Mouse (Mus musculus): Measurements from ENCODE around the gene Gpx1.
"Not testable (repeated sequence)": the region's sequence is repeated elsewhere in the genome, so short reads cannot be mapped to it uniquely, and the experiment has no call there.

Gene Gpx1

DNA sequence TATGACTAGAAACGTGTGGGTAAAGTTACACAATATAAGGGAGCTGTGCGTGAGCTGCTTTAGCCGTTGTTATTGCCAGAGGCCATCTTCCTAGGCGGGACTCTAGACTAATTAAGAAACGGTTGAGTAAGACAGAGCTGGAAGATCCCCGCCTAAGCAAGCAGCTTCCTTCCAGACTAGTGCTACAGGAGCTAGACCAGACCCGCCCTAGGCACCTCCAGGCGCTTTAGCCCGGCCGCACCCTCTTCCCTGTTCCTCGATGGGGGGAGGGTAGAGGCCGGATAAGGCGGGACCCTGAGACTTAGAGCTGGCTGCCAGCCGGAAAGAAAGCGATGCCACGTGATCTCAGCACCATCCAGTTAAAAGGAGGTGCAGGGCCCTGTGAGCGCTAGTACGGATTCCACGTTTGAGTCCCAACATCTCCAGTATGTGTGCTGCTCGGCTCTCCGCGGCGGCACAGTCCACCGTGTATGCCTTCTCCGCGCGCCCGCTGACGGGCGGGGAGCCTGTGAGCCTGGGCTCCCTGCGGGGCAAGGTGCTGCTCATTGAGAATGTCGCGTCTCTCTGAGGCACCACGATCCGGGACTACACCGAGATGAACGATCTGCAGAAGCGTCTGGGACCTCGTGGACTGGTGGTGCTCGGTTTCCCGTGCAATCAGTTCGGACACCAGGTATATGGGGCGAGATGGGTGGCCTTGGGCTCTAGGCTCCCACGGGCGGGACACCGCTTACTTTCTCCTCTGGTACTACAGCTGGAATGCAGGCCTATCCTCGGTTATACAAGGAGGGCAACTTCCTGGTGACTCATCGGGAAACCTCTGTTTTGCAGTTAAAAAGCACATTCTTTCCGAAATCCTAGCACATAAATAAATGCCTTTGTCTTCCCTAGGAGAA lies at the start of gene Gpx1:
Gene Gpx1, plus strand, starts transcription at position 18 of the 896 bp plus-strand sequence.
- in situ Hi-C loops (cut with MboI; ENCODE audit: unreplicated experiment in 2 of 2), result loop anchor here in 1 of 2 experiments (25.0 kb wide), 1 partner anchor 1002 kb away; the partner anchor contains the start of genes 6430571L13Rik and Hemk1

DNA sequence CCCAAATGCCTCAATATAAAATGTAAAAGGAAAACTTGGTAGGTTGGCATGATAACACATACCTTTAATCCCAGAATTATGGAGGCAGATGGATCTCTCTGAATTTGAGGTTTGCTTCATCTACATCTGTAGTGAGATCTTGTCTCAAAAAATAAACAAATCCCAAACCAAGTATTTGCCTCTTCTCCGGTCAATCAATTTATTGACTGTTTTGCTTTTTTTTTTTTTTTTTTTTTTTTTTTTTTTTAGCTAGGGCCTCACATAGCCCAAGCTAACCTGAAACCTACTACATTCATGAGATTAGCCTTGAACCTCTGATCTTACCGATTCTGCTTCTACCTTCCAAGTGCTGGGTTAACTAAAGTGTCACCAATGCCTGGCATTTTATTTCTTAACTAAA lies 49.4 kb upstream of the Gpx1 start:
- in situ Hi-C loops (cut with MboI; ENCODE audit: unreplicated experiment in 2 of 2), result no loop called here

DNA sequence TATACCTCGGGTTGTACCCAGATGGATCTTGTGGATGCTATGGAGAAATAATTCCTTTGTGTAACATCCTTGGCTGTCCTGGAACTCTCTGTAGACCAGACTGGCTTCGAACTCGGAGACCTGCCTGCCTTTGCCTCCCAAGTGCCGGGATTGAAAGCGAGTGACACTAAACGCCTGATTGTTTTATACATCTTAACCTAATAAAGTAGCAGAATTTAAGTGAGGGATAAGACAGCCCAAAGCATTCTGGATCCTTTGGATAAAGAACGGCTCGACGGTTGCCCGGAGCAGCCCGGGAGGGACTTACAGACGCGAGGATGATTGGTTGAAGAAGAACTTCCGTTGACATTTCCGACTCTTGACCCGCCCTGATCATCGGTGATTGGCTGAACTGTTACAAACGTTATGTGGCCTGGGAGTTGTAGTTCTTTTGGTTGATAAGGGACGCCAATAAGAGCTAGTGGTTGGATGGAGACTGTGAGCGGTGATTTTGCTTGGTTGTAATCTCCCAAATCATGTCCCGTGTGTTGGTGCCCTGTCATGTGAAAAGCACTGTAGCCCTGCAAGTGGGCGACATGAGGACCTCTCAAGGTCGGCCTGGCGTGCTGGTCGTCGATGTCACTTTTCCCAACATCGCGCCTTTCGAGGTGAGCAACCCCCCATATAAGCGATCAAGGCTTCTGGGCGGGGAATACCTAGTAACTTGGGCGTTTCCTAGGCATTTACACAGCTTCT lies 48.5 kb upstream of the Gpx1 start, which contains the start of gene Nicn1:
Gene Nicn1, plus strand, starts transcription at position 414 of the 735 bp plus-strand sequence.
- in situ Hi-C loops (cut with MboI; ENCODE audit: unreplicated experiment in 2 of 2), result no loop called here

- in situ Hi-C loops (cut with MboI; ENCODE audit: unreplicated experiment in 2 of 2), result no loop called here
These were observed 47.9 kb upstream of the Gpx1 start for GRCm38 (mm10) chr9:108290773-108291172.

GRCm38 (mm10) chr9:108296453-108297355 lies 42.0 kb upstream of the Gpx1 start, which contains the start of gene Amt:
Gene Amt, plus strand, starts transcription at chr9:108296853.
- in situ Hi-C loops (cut with MboI; ENCODE audit: unreplicated experiment in 2 of 2), result no loop called here

DNA sequence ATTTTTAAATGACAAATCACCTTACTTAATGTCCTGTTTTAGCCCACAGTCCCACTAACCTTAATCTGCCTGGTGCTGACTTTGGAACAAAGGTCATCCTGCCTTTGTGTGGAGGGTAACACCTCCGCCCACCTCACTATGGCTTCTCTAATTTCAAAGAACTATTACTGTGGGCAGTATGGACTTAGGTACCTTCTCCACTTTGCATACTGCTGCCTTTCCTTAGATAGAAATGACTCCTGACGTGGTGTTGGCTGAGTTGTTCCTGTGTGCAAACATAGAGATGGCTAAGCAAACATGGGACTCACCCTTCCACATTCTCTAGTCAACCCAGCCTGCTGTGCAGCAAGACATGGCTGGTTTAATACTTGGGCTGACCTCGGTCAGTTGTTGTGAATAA lies 36.9 kb upstream of the Gpx1 start:
- in situ Hi-C loops (cut with MboI; ENCODE audit: unreplicated experiment in 2 of 2), result no loop called here

DNA sequence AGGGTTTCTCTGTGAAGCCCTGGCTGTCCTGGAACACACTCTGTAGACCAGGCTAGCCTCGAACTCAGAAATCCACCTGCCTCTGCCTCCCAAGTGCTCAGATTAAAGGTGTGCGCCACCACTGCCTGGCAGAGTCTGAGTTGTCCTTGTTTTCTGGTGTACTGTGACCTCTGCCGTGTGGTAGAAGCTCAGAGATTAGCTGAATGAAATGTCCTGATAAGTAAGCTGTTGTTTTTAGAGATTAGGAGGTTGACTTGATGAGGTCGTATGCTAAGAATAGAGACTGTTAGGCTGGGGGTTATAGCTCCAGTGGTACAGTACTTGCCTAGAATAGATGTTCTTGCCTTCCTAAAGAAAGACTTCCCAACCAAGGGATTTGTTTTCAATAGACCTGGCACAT lies 34.0 kb upstream of the Gpx1 start:
- in situ Hi-C loops (cut with MboI; ENCODE audit: unreplicated experiment in 2 of 2), result loop anchor here (5.0 kb wide), 2 partner anchors 38 to 43 kb away; partner anchors contain the start of gene Usp4 (in 1 of the 2)

DNA sequence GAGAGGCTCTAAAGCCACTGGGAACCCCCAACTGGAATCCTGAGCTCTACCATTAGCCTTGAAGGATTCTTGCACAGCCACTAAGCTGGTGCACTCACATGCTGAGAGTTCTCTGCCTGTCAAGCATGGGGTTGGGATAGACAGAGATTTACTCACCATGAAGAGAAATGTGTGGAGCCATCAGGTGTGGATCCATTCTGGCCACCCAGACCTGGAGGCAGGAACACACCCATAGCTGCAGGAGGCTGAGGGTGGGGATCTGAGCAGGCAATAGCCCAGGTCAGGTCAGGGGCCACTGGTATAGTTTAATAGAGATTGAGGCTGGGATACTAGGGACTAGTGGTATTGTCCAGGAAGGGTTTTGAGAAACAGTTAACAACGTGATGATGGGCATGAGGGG lies 33.5 kb upstream of the Gpx1 start:
- in situ Hi-C loops (cut with MboI; ENCODE audit: unreplicated experiment in 2 of 2), result loop anchor here (5.0 kb wide), 2 partner anchors 37 to 42 kb away; partner anchors contain the start of gene Usp4 (in 1 of the 2)

DNA sequence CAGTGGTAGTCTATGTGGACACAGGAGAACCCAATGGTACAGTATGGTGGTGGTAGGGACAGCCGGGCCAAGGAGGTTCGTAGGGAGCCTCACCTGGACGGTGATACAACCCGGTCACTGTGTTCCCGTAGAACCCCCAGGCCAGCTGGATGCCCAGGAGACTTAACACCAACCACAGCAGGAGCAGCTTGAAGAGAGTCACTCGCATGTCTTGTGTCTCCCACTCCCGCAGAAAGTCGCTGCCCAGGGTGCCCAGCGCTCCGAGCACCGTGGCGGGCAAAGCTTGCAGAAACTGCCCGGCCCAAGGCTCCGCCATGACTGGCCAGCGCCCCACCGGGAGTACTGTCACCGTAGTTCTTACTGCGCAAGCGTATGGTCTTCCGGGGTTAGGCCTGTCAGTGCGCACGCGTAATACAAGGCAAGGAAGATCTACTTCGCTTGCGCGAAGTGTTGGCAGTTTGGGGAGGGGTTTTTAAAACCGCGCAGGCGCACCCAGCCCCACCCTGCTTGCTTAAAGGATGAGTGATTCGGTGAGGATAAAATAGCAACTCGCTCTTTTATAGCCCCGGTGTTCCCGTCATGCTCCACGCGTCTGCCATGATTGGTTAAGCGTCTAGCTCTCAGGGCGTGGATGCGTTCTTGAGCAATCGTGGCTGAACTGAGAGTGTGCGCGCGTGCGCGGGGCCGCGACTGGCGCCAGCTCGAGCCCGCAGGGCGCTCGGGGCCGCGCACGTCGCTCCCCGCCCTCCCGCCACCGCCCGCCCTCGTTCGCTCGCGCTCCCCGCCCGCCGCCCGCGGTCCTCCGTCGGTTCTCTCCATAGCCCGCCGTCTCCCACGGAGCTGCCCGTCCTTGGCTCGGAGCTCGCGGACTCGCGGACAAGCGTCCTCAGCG lies 32.8 kb upstream of the Gpx1 start, which contains the start of the genes Rhoa and Tcta:
Gene Rhoa, plus strand, starts transcription at position 501 of the 892 bp plus-strand sequence.
Gene Tcta, minus strand, starts transcription at position 532 of the 892 bp plus-strand sequence.
- in situ Hi-C loops (cut with MboI; ENCODE audit: unreplicated experiment in 2 of 2), result loop anchor here (5.0 kb wide), 2 partner anchors 36 to 41 kb away; partner anchors contain the start of gene Usp4 (in 1 of the 2)

- in situ Hi-C loops (cut with MboI; ENCODE audit: unreplicated experiment in 2 of 2), result loop anchor here (5.0 kb wide), 2 partner anchors 36 to 41 kb away; partner anchors contain the start of gene Usp4 (in 1 of the 2)
These were observed 32.1 kb upstream of the Gpx1 start for GRCm38 (mm10) chr9:108306571-108306980.

DNA sequence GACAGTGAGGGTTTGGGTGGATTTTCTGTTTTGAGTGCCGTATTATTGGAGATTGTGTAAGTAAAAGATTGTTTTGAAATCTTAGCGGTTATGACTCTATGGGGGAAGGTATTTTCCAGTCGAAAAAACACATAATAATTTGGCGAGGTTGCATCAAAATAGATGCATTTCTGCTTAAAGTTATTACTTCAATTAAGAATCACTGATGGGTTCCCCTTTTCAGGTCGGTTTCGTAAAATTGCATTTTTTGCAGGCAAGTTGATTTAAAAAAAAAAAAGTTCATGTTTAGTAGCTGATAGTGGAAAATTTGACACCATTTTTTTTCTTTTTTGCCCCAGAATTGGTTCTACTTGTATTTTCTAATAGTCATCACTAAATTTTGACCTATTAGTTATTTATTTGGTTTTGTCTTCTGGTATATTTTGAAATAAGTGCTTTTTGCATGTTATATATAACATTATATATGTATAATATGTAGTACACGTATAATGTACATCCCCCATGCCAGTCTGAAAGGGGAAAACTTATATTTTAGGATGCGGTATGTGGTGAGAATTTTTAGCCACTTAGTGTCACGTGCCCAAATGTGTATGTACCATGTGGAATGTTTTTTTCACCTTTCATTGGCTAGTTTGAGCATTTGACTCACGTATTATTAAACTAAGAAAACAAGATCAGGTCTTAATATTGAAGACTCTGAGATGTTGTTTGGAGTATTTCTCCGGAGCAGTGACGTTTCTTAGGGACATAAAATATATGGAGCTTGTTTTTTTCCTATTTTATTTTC lies 31.5 kb upstream of the Gpx1 start:
- in situ Hi-C loops (cut with MboI; ENCODE audit: unreplicated experiment in 2 of 2), result loop anchor here (5.0 kb wide), 2 partner anchors 35 to 40 kb away; partner anchors contain the start of gene Usp4 (in 1 of the 2)

- in situ Hi-C loops (cut with MboI; ENCODE audit: unreplicated experiment in 2 of 2), result loop anchor here (5.0 kb wide), 2 partner anchors 34 to 39 kb away; partner anchors contain the start of gene Usp4 (in 1 of the 2)
These were observed 30.6 kb upstream of the Gpx1 start for GRCm38 (mm10) chr9:108308141-108308540.

GRCm38 (mm10) chr9:108317572-108317971 lies 21.1 kb upstream of the Gpx1 start:
- in situ Hi-C loops (cut with MboI; ENCODE audit: unreplicated experiment in 2 of 2), result no loop called here

- in situ Hi-C loops (cut with MboI; ENCODE audit: unreplicated experiment in 2 of 2), result no loop called here
These were observed 20.2 kb upstream of the Gpx1 start for GRCm38 (mm10) chr9:108318462-108318861.

DNA sequence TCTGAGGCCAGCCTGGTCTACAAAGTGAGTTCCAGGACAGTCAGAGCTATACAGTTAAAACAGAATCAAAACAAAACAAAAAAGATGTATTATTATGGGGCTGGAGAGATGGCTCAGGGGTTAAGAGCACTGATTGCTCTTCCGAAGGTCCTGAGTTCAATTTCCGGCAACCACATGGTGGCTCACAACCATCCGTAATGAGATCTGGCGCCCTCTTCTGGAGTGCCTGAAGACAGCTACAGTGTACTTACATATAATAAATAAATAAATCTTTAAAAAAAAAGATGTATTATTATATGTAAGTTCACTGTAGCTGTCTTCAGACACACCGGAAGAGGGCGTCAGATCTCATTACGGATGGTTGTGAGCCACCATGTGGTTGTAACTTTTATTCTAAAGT lies 16.6 kb upstream of the Gpx1 start:
- in situ Hi-C loops (cut with MboI; ENCODE audit: unreplicated experiment in 2 of 2), result not testable (repeated sequence)

DNA sequence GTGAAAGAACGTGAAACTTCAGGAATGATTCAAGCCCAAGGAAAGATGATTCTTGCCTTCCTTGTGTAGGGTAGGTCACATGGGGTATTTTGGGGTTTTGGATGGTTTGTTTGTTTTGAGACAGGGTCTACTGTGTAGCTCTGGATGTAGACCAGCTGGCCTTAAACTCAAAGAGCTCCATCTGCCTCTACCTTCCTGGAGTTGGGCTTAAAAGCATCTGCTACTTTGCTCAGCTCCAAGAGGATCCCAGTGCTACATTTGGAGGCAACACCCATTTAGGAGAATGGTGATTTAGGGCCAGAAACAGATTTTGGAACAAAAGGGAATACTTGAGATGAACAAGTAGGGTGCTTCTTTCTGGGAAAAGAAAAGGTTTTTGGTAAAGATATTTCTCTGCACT lies 13.9 kb upstream of the Gpx1 start:
- in situ Hi-C loops (cut with MboI; ENCODE audit: unreplicated experiment in 2 of 2), result loop anchor here in 1 of 2 experiments (25.0 kb wide), 1 partner anchor 987 kb away; the partner anchor contains the start of genes 6430571L13Rik and Hemk1

DNA sequence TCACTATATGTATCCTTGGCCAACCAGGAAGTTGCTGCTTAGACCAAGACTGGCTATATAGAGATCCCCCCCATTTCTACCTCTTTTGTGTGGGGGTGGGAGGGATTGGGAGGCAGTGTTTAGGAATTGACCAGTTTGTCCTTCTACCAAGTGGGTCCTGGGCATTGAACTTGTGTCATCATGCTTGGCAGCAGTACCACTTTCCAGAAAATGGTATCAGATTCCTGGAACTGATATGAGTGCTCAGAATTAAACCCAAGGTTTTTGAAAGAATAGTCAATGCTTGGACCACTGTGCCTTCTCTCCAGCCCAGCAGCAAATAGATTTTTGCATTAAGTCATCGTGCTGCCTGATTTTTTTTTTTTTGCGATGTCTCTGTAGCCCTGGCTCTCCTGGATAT lies 12.9 kb upstream of the Gpx1 start:
- in situ Hi-C loops (cut with MboI; ENCODE audit: unreplicated experiment in 2 of 2), result loop anchor here in 1 of 2 experiments (25.0 kb wide), 1 partner anchor 989 kb away; the partner anchor contains the start of genes 6430571L13Rik and Hemk1
